Mouse (Mus musculus) CH12.LX (cell line): Measurements from ENCODE around the gene Slc25a33. TPM values are rescaled to one million over a fixed set of nuclear protein-coding genes. Genes with fewer than 3 reads are reported as not detected.

Source experiments
- DNase-seq: peaks from one replicate; pipeline ENCODE4 v3.0.0-alpha.2; 2013; ENCODE audit errors: extremely low read depth
- H3K27ac ChIP-seq: 2 replicates; pipeline ENCODE4 v1.5.1; 2012; ENCODE audit warnings: low read depth, mild to moderate bottlenecking, control low read depth, moderate library complexity; ENCODE audit not compliant: insufficient read depth
- H3K27me3 ChIP-seq: replicated peaks from 2 replicates; pipeline ENCODE3; 2012; ENCODE audit warnings: inconsistent platforms
- H3K36me3 ChIP-seq, 2 experiments: replicated peaks in 1 of 2; 2 replicates each; pipeline versions ENCODE3 to v1.6.1; 2012; ENCODE audit warnings: inconsistent platforms in 1 of 2, low read length in 1 of 2, mild to moderate bottlenecking in 1 of 2, mixed read lengths in 1 of 2, moderate library complexity in 1 of 2; ENCODE audit not compliant: control insufficient read depth in 1 of 2, insufficient read depth in 1 of 2
- H3K4me1 ChIP-seq, 2 experiments: 2 replicates each; pipeline ENCODE4 v1.6.1; 2012; ENCODE audit warnings: inconsistent platforms in 1 of 2, moderate library complexity in 1 of 2; ENCODE audit not compliant: insufficient read depth in 2 of 2, control insufficient read depth in 1 of 2
- H3K4me2 ChIP-seq: 2 replicates; pipeline ENCODE4 v1.6.1; 2012; ENCODE audit warnings: low read depth, mild to moderate bottlenecking, control low read depth; ENCODE audit not compliant: poor library complexity, insufficient read depth, severe bottlenecking
- H3K4me3 ChIP-seq, 3 experiments: fragments of 150-350 bp in 1 of 3; sonication (generic) in 1 of 3; replicated peaks in 1 of 3; 2 replicates each; pipeline versions ENCODE3 to v1.5.1; 2011 to 2012; ENCODE audit warnings: low read depth in 2 of 3, low read length in 2 of 3, mild to moderate bottlenecking in 2 of 3, moderate library complexity in 2 of 3, control low read depth in 1 of 3, improper control_type of control experiment in 1 of 3, inconsistent platforms in 1 of 3, mixed read lengths in 1 of 3; ENCODE audit not compliant: poor library complexity in 1 of 3
- H3K79me2 ChIP-seq: replicated peaks from 2 replicates; pipeline ENCODE4 v1.6.1; 2012; ENCODE audit warnings: mild to moderate bottlenecking, moderate library complexity; ENCODE audit not compliant: control insufficient read depth, poor library complexity, insufficient read depth, severe bottlenecking; ENCODE audit errors: extremely low read depth
- H3K9ac ChIP-seq: 2 replicates; pipeline ENCODE4 v1.6.1; 2012; ENCODE audit warnings: low read depth, mild to moderate bottlenecking, control low read depth, moderate library complexity; ENCODE audit not compliant: insufficient read depth
- H3K9me3 ChIP-seq: replicated peaks from 2 replicates; pipeline ENCODE3; 2012; ENCODE audit warnings: low read length, inconsistent platforms, mixed read lengths
- CHD2 ChIP-seq: IDR thresholded peaks from 2 replicates; pipeline ENCODE4 v1.6.1; 2011; ENCODE audit warnings: low read length, improper control_type of control experiment
- CTCF ChIP-seq, 2 experiments: IDR thresholded peaks in 1 of 2; conservative IDR thresholded peaks in 1 of 2; 2 replicates each; pipeline ENCODE4 v1.5.1; 2011 to 2012; ENCODE audit warnings: low read depth in 2 of 2, low read length in 2 of 2, improper control_type of control experiment in 1 of 2, inconsistent platforms in 1 of 2, mild to moderate bottlenecking in 1 of 2, moderate library complexity in 1 of 2
- E2F4 ChIP-seq: IDR thresholded peaks from 2 replicates; pipeline ENCODE4 v1.6.1; 2011; ENCODE audit warnings: low read depth, low read length, improper control_type of control experiment; ENCODE audit not compliant: insufficient replicate concordance
- EP300 ChIP-seq: IDR thresholded peaks from 2 replicates; pipeline ENCODE4 v1.6.1; 2011; ENCODE audit warnings: low read length, improper control_type of control experiment
- ETS1 ChIP-seq: conservative IDR thresholded peaks from 2 replicates; pipeline ENCODE4 v1.6.1; 2012; ENCODE audit warnings: low read depth, mild to moderate bottlenecking, inconsistent platforms, low read length, improper control_type of control experiment, moderate library complexity
- IRF4 ChIP-seq: IDR thresholded peaks from 2 replicates; pipeline ENCODE4 v1.6.1; 2014; ENCODE audit warnings: low read depth, mild to moderate bottlenecking, inconsistent platforms, low read length, improper control_type of control experiment
- JUN ChIP-seq: IDR thresholded peaks from 2 replicates; pipeline ENCODE4 v1.6.1; 2011; ENCODE audit warnings: low read depth, mild to moderate bottlenecking, low read length, improper control_type of control experiment, moderate library complexity; ENCODE audit not compliant: insufficient read depth
- MAFK ChIP-seq: IDR thresholded peaks from 2 replicates; pipeline ENCODE4 v1.6.1; 2011; ENCODE audit warnings: low read length, improper control_type of control experiment; ENCODE audit not compliant: insufficient replicate concordance
- MAZ ChIP-seq: IDR thresholded peaks from 2 replicates; pipeline ENCODE4 v1.6.1; 2012; ENCODE audit warnings: low read depth, mild to moderate bottlenecking, inconsistent platforms, low read length, improper control_type of control experiment, moderate library complexity
- MEF2A ChIP-seq: IDR thresholded peaks from 2 replicates; pipeline ENCODE4 v1.6.1; 2014; ENCODE audit warnings: low read depth, mild to moderate bottlenecking, inconsistent platforms, low read length, improper control_type of control experiment, borderline replicate concordance
- MYC ChIP-seq: IDR thresholded peaks from 2 replicates; pipeline ENCODE4 v1.6.1; 2011; ENCODE audit warnings: low read depth, mild to moderate bottlenecking, improper control_type of control experiment, low read length
- NRF1 ChIP-seq: IDR thresholded peaks from 2 replicates; pipeline ENCODE4 v1.6.1; 2014; ENCODE audit warnings: low read depth, mild to moderate bottlenecking, inconsistent platforms, low read length, improper control_type of control experiment, moderate library complexity
- PAX5 ChIP-seq: IDR thresholded peaks from 2 replicates; pipeline ENCODE4 v1.6.1; 2012; ENCODE audit warnings: low read length, inconsistent platforms, mixed read lengths
- POLR2A ChIP-seq: IDR thresholded peaks from 2 replicates; pipeline ENCODE4 v1.6.1; 2011; ENCODE audit warnings: low read depth, mild to moderate bottlenecking, improper control_type of control experiment, low read length
- SIN3A ChIP-seq: IDR thresholded peaks from 2 replicates; pipeline ENCODE4 v1.6.1; 2012; ENCODE audit warnings: low read length, improper control_type of control experiment, inconsistent platforms
- SMC3 ChIP-seq: IDR thresholded peaks from 2 replicates; pipeline ENCODE4 v1.6.1; 2011; ENCODE audit warnings: low read depth, low read length, improper control_type of control experiment
- TBP ChIP-seq: conservative IDR thresholded peaks from 2 replicates; pipeline ENCODE4 v1.6.1; 2011; ENCODE audit warnings: low read depth, low read length, improper control_type of control experiment
- TCF12 ChIP-seq: IDR thresholded peaks from 2 replicates; pipeline ENCODE4 v1.6.1; 2014; ENCODE audit warnings: low read depth, mild to moderate bottlenecking, inconsistent platforms, low read length, improper control_type of control experiment
- UBTF ChIP-seq: IDR thresholded peaks from 2 replicates; pipeline ENCODE4 v1.6.1; 2012; ENCODE audit warnings: low read depth, mild to moderate bottlenecking, inconsistent platforms, low read length, improper control_type of control experiment, moderate library complexity
- USF1 ChIP-seq: IDR thresholded peaks from 2 replicates; pipeline ENCODE4 v1.6.1; 2014; ENCODE audit warnings: low read depth, mild to moderate bottlenecking, inconsistent platforms, low read length, improper control_type of control experiment
- USF2 ChIP-seq: conservative IDR thresholded peaks from 2 replicates; pipeline ENCODE4 v1.6.1; 2011; ENCODE audit warnings: low read depth, low read length, improper control_type of control experiment
- dilution Hi-C: fragments of 300-500 bp; cut with MboI; formaldehyde crosslinking; loops from 2 replicates; pipeline ENCODE4 v1.14.3; 2020; ENCODE audit warnings: low sequenced_read_pairs; ENCODE audit not compliant: extremely low pct_unique_long_range_greater_than_20kb, extremely low pct_ligation_motif_present
- in situ Hi-C: fragments of 300-500 bp; cut with MboI; formaldehyde crosslinking; loops from 3 replicates; pipeline ENCODE4 v1.14.3; 2019; ENCODE audit warnings: low sequenced_read_pairs, low pct_ligation_motif_present, low pct_unique_long_range_greater_than_20kb, mixed read lengths
- polyA plus RNA-seq: library from polyadenylated mRNA; unstranded; fragments of >175 nt; gene quantifications from 2 replicates; pipeline ENCODE4 v1.2.1, GENCODE M21; 2012; ENCODE audit warnings: low read depth; ENCODE audit not compliant: insufficient read length
- total RNA-seq, 2 experiments: library from RNA; depleted of rRNA; stranded (reverse); fragments of 300-350 nt in 1 of 2; fragments of >200 nt in 1 of 2; gene quantifications; 2 replicates each; pipeline ENCODE4 v1.2.3; 2012 to 2014

Slc25a33 gene
- total and polyA plus RNA-seq, 3 experiments: 25.3 to 35.5 (median 32.4) TPM

GRCm38 (mm10) chr4:149732313-149732712 lies 41.8 kb downstream of the Slc25a33 start:
- no peak for DNase-seq
- Histone ChIP-seq H3K79me2 (peaks cover 41% of the 10 kb centered on the region), H3K9ac (no peak overlapping the region), H3K4me3 (no peak overlapping the region), H3K4me2 (no peak overlapping the region), H3K4me1 (peaks cover 14 to 50% of the 10 kb centered on the region in 2 experiments), H3K9me3 (no peaks in the 10 kb centered on the region), H3K27ac (no peak overlapping the region), H3K36me3 (peaks cover 39 to 82% of the 10 kb centered on the region in 2 experiments), H3K27me3 (no peaks in the 10 kb centered on the region)
- TF ChIP-seq TCF12 (no peak), SIN3A (no peak), USF2 (no peak), NRF1 (no peak), JUN (no peak), UBTF (no peak), CTCF (conservative IDR thresholded peaks at IDR 0.05 in 1 of 2, IDR thresholded peaks at IDR 0.05 in 1 of 2; ENCODE audit: low read depth in 2 of 2, low read length in 2 of 2) (no peak), CHD2 (no peak), MAFK (no peak), EP300 (no peak), SMC3 (no peak), ETS1 (no peak), MEF2A (no peak), TBP (no peak), PAX5 (no peak), E2F4 (no peak), USF1 (no peak)
- dilution Hi-C loops (no loop called here), in situ Hi-C loops (no loop called here)

GRCm38 (mm10) chr4:149730827-149731226 lies 43.2 kb downstream of the Slc25a33 start:
- Histone ChIP-seq H3K79me2 (peaks cover 26% of the 10 kb centered on the region), H3K4me2 (no peak overlapping the region), H3K27ac (no peak overlapping the region), H3K4me3 (no peak overlapping the region), H3K36me3 (peaks cover 52 to 92% of the 10 kb centered on the region in 2 experiments), H3K27me3 (no peaks in the 10 kb centered on the region), H3K9me3 (no peaks in the 10 kb centered on the region), H3K4me1 (peaks cover 8 to 36% of the 10 kb centered on the region in 2 experiments), H3K9ac (no peak overlapping the region)
- DNase-seq: no peak
- no peak for TF ChIP-seq UBTF
- TF ChIP-seq POLR2A: no peak
- TF ChIP-seq MYC: no peak
- no peak for TF ChIP-seq IRF4
- TF ChIP-seq MAZ: no peak
- no peak for TF ChIP-seq NRF1
- dilution Hi-C loops (no loop called here), in situ Hi-C loops (no loop called here)
